Mouse (Mus musculus) stomach, postnatal 0 days (tissue): Measurements from ENCODE around the gene Pitpnm2. TPM values are rescaled to one million over a fixed set of nuclear protein-coding genes. Genes with fewer than 3 reads are reported as not detected.

Experiments used
- ATAC-seq: fragments of 200-750 bp; cut with Nextera tagmentation; 2 replicates; pipeline ENCODE4 v1.8.0; 2017; ENCODE audit not compliant: low FRiP score, low TSS enrichment
- DNase-seq: peaks from one replicate; pipeline ENCODE4 v3.0.0-alpha.2; 2016; ENCODE audit warnings: low spot score
- H3K27ac ChIP-seq: fragments of 300-500 bp; sonication (generic); replicated peaks from 2 replicates; pipeline ENCODE4 v1.5.1; 2014; ENCODE audit warnings: mild to moderate bottlenecking, control low read depth
- H3K27me3 ChIP-seq: fragments of 300-500 bp; sonication (generic); 2 replicates; pipeline ENCODE4 v1.6.1; 2014; ENCODE audit warnings: low read length; ENCODE audit not compliant: control insufficient read depth, insufficient read depth
- H3K36me3 ChIP-seq: fragments of 300-500 bp; sonication (generic); 2 replicates; pipeline ENCODE4 v1.6.1; 2014; ENCODE audit warnings: low read length, mixed read lengths; ENCODE audit not compliant: control insufficient read depth, insufficient read depth
- H3K4me1 ChIP-seq: fragments of 300-500 bp; sonication (generic); replicated peaks from 2 replicates; pipeline ENCODE4 v1.6.1; 2014; ENCODE audit warnings: antibody characterized with exemption; ENCODE audit not compliant: control insufficient read depth, insufficient read depth
- H3K4me2 ChIP-seq: fragments of 300-500 bp; sonication (generic); replicated peaks from 2 replicates; pipeline ENCODE4 v1.6.1; 2014; ENCODE audit warnings: low read depth, mild to moderate bottlenecking, control low read depth, moderate library complexity
- H3K4me3 ChIP-seq: fragments of 300-500 bp; sonication (generic); 2 replicates; pipeline ENCODE4 v1.5.1; 2014; ENCODE audit warnings: low read depth, low read length, control low read depth
- H3K9ac ChIP-seq: fragments of 300-500 bp; sonication (generic); 2 replicates; pipeline ENCODE4 v1.6.1; 2014; ENCODE audit warnings: mild to moderate bottlenecking, low read length, control low read depth, mixed read lengths
- H3K9me3 ChIP-seq: fragments of 300-500 bp; sonication (generic); 2 replicates; pipeline ENCODE4 v1.6.1; 2016; ENCODE audit warnings: low read length; ENCODE audit not compliant: control insufficient read depth
- CTCF ChIP-seq: IDR thresholded peaks from 2 replicates; pipeline ENCODE4 v1.5.1; 2016; ENCODE audit warnings: antibody characterized with exemption, low read depth, mild to moderate bottlenecking, moderate library complexity
- EP300 ChIP-seq: optimal IDR thresholded peaks from 2 replicates; pipeline ENCODE3; 2016; ENCODE audit warnings: antibody characterized with exemption
- WGBS: fragments of 180-500 bp; shearing (Covaris S2); extraction: QIAGEN DNeasy Blood & Tissue Kit; methylation state at CpG from one replicate; pipeline ENCODE4 v1.1.7; 2014; 5-methylcytosine and 5-hydroxymethylcytosine counted together
- polyA plus RNA-seq: library from polyadenylated mRNA; unstranded; fragments of >200 nt; fragmentation: Nextera tagmentation; extraction: Ambion mirVana; gene quantifications from 2 replicates; pipeline ENCODE4 v1.2.1, GENCODE M21; 2015

The Pitpnm2 gene
- polyA plus RNA-seq, 1 experiment from 2014 or later = 1.8 TPM

DNA sequence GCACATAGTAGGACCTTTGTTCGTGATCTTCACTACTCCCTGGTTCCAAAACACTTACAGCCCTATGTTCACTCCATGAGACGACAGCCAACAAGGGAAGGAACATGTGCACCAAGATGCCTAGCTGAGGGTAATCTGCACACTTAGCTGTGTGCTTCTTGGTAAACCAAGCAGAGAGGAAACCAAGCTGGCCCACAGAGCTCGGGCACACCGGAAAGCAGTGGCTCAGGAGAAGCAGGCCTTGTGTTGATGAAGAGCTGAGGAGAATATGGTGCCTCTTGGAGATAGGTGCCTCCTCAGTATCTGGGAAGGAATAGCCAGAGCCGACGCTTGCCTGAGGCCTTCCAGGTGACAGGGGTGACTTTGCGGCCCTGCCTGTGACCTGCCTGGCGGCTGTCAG, 26.0 kb downstream of the Pitpnm2 start:
- H3K9me3 ChIP-seq = no peaks in the 10 kb centered on the region
- peaks cover 5% of the 10 kb centered on the region for H3K4me1 ChIP-seq
- no peak overlapping the region for H3K4me3 ChIP-seq
- no peak overlapping the region for H3K27ac ChIP-seq
- DNase-seq (no peak), ATAC-seq (no peak)
- no peaks in the 10 kb centered on the region for H3K36me3 ChIP-seq
- no peaks in the 10 kb centered on the region for H3K27me3 ChIP-seq
- no peak overlapping the region for H3K4me2 ChIP-seq
- no peak for TF ChIP-seq CTCF
- TF ChIP-seq EP300 = no peak
- H3K9ac ChIP-seq = no peak overlapping the region
- WGBS = 79% methylated on average over 8 of the region's 8 CpGs

GRCm38 (mm10) chr5:124222696-124223095, 26.9 kb downstream of the Pitpnm2 start:
- ATAC-seq = no peak
- WGBS = 68% methylated on average over 11 of the region's 11 CpGs
- peak overlapping the region; percentile 35; the same call in 1 of the 2 replicates for H3K27ac ChIP-seq

GRCm38 (mm10) chr5:124221736-124222040, 27.9 kb downstream of the Pitpnm2 start:
- H3K27ac ChIP-seq = peak overlapping the region; percentile 61; the same call in 1 of the 2 replicates
- H3K4me3 ChIP-seq = no peak overlapping the region
- H3K4me1 ChIP-seq = peaks cover 5% of the 10 kb centered on the region; the same call in 1 of the 2 replicates
- no peaks in the 10 kb centered on the region for H3K36me3 ChIP-seq
- no peaks in the 10 kb centered on the region for H3K9me3 ChIP-seq
- ATAC-seq (no peak), DNase-seq (no peak)
- no peaks in the 10 kb centered on the region for H3K27me3 ChIP-seq
- TF ChIP-seq CTCF (no peak), EP300 (no peak)
- whole genome bisulfite sequencing = 60% methylated on average over 7 of the region's 7 CpGs
- no peak overlapping the region for H3K9ac ChIP-seq
- H3K4me2 ChIP-seq = no peak overlapping the region

More at GRCm38 (mm10) chr5:124222696-124223095, 26.9 kb downstream of the Pitpnm2 start:
- H3K27me3 ChIP-seq = no peaks in the 10 kb centered on the region
- no peak for DNase-seq
- H3K9ac ChIP-seq = no peak overlapping the region
- no peak overlapping the region for H3K4me2 ChIP-seq
- TF ChIP-seq CTCF = no peak
- TF ChIP-seq EP300 = no peak
- no peaks in the 10 kb centered on the region for H3K9me3 ChIP-seq
- no peaks in the 10 kb centered on the region for H3K36me3 ChIP-seq
- H3K4me3 ChIP-seq = no peak overlapping the region
- peaks cover 5% of the 10 kb centered on the region for H3K4me1 ChIP-seq

GRCm38 (mm10) chr5:124221037-124221735, 28.4 kb downstream of the Pitpnm2 start:
- Histone ChIP-seq H3K4me2 (no peak overlapping the region), H3K27me3 (no peaks in the 10 kb centered on the region), H3K27ac (peak overlapping the region; percentile 69), H3K4me1 (peaks cover 5% of the 10 kb centered on the region; the same call in 1 of the 2 replicates), H3K36me3 (no peaks in the 10 kb centered on the region), H3K9me3 (no peaks in the 10 kb centered on the region), H3K9ac (no peak overlapping the region), H3K4me3 (no peak overlapping the region)
- WGBS = 18% methylated on average over 7 of the region's 7 CpGs
- TF ChIP-seq EP300 = no peak
- TF ChIP-seq CTCF = peak; percentile 40
- DNase-seq (peak; percentile 41), ATAC-seq (peak; percentile 76; the same call in 1 of the 2 replicates)

DNA sequence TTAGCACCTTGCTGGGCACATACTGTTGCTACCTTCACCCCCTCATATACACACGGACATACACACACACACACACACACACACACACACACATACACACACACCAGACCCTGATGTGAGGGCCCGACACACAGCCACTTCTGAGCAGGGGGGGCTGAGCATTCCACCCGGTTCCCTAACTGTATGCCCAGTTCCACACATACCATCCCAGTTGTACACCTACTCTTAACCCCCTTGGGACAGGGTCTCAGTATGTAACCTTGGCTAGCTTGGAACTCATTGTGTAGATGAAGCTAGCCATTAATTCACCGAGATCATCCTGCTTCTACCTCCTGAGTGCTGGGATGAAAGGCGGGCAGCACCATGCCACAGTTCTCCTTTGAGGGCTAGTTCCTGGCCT, 29.0 kb downstream of the Pitpnm2 start:
- Histone ChIP-seq H3K9me3 (no peaks in the 10 kb centered on the region), H3K27me3 (no peaks in the 10 kb centered on the region), H3K9ac (no peak overlapping the region), H3K27ac (peak overlapping the region; percentile 69; the same call in 1 of the 2 replicates), H3K4me1 (peaks cover 5% of the 10 kb centered on the region; the same call in 1 of the 2 replicates), H3K4me3 (no peak overlapping the region), H3K4me2 (no peak overlapping the region), H3K36me3 (no peaks in the 10 kb centered on the region)
- WGBS = 95% methylated on average over 5 of the region's 5 CpGs
- TF ChIP-seq CTCF (no peak), EP300 (no peak)
- ATAC-seq (no peak), DNase-seq (no peak)

DNA sequence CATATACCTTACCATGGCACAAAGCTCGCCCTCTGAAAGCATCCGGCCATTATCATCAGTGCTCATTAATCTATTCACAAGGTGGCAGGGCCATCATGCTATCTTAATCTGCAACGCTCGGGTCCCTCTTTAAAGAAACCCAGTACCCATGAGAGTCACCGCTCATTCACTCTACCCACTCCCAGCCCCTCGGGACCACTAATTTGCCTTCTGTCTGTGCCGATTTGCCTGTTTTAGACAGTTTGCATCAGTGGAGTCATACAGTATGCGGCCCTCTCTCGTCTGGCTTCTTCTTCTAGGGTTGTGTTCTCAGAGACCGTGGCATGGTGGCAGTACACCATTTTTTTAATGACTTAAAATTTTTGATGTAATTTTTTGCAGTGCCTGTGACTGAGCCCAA, 30.1 kb downstream of the Pitpnm2 start:
- H3K27me3 ChIP-seq = no peaks in the 10 kb centered on the region
- H3K4me1 ChIP-seq = peaks cover 5% of the 10 kb centered on the region; the same call in 1 of the 2 replicates
- H3K4me3 ChIP-seq = no peak overlapping the region
- H3K36me3 ChIP-seq = no peaks in the 10 kb centered on the region
- no peaks in the 10 kb centered on the region for H3K9me3 ChIP-seq
- DNase-seq (no peak), ATAC-seq (no peak)
- no peak overlapping the region for H3K27ac ChIP-seq
- H3K9ac ChIP-seq = no peak overlapping the region
- TF ChIP-seq CTCF (no peak), EP300 (no peak)
- 87% methylated on average over 10 of the region's 10 CpGs for WGBS
- H3K4me2 ChIP-seq = no peak overlapping the region
